Mouse (Mus musculus) liver, embryonic 14 days (tissue): ENCODE results near the gene Map2k2. TPM values are rescaled to one million over a fixed set of nuclear protein-coding genes. Genes with fewer than 3 reads are reported as not detected.

Source experiments
- polyA plus RNA-seq: library from polyadenylated mRNA; depleted of rRNA; stranded (reverse); fragments of >200 nt; gene quantifications from 2 replicates; pipeline ENCODE4 v1.2.3, GENCODE M21; 2012; rRNA removed

Map2k2 gene
- polyA plus RNA-seq, result 48.6 and 59.6 TPM in 2 replicates

DNA sequence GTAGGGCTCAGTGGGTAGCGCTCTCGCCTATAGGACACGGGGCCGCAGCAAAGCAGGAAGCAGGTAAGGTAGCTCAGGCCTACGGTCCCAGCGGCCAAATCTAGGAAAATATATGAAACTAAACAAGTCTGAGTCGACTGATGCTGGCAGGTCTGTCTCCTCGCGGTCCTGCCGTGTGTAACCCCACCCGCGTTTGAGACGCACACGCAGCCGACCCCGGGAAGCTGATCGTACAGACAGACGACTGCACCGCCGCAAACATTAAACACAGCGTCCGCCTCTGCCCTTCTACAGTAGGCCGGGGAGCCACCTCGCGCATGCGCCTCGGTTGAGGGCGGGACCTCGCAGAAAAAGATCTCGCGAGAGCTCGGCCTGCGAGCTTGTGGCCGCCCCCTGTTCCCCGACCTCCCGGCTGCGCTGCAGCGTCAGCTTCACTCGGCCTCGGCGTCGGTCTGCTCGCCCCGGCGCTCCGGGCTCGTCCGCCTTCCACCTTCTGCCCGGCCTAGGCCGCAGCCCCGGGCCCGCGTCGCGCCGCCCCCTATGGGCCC, at the start of gene Map2k2:
Gene Map2k2 (plus strand): TSS at position 351 of the 548 bp plus-strand sequence.

DNA sequence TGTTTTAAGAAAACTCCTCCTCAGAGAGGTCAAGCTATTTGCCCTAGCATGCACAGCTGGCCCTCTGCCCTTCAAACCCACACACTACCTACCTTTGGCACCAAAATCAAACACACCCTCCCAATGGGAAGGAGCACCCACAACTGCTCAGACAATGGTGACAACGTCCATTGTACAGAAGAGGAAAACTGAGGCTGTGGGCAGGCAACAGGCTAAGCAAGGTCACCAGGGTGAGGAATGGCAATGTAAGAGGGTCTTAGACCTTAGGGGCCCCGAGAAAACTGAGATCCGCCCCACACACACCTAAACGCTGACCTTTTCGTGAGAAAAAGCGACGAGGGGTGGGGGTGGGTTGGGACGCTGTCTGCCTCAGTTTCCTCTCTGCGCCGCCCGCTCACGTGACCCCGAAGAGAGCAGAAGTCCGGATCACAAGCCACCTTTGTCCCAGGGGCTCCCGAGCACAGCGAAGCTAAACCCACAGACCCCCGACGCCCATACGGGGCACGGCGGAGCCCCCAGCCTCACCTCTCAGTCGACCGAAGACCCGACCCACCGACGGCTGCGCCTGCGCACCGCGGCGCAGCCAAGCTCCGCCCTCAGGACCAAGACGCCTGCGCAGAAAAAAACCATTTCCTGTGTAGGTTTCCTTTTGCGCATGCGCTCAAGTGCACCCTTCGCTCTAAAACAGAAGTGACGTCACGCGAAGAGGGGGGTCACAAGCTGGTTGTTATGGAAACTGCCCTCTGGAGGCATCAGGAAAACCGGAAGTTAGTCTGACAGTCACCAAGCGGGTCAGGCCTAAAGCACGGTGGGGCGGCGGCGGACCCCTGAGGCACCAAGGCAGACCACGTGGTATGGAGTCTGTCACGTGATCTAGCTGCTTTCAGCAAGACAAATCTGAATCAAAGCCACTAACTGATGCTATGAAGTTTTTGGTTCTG, 45.8 kb upstream of the Map2k2 start, which contains the start of gene Sgta:
Gene Sgta (minus strand): TSS at position 579 of the 941 bp plus-strand sequence.

DNA sequence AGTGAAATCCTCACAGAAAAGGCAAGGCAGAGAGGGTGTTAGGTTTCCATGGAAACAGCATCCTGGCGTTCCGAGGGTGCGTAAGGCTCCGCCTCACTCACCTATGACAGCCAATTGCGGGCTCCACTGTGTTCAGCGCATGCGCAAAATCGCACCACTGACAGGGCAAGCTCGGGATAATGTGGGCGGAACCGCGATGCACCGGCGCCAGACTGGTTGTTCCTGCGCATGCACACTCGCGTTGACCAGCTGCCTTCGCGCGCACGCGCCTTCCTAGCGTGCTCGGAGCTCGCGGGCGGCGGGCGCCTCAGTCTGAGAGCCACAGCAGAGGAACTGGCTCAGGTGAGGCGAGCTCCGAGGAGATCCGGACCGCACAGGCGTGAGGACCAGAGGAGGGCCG, 35.9 kb upstream of the Map2k2 start, which contains the start of gene Thop1:
Gene Thop1 (plus strand): TSS at position 200 of the 400 bp plus-strand sequence.

DNA sequence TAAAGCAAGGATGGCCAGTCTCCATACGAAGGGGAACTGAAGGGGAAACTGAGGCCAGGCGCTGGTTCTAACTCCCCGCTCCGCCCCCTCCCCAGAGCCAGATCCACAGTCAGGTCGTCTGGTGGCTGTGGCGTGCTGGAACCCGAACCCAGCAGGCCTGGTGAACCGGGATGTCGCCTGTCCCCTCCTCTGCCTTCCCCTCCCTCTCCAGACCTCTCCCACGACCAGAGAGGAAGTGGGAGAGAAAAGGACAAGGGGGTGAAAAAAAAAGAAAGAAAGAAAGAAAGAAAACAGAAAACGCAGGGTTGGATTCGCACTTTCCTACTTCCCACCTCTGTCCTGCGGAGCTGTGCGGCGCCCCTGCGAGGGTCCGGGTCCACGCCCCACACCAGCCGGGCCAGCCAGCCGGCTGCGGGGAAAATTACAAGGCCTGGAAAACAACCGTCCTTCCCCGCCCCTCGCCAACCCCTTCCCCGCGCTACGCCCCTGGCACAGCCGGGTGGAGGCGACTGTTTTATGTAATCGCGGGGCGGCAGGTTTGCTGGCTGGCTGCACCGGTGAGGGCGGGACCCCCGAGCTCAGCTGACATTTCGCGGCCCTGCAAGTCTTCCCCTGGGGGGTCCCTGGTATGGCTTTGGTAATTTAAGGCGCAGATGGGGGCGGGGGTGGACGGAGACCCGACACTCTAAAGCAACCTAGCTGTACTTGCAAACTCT, 29.4 kb downstream of the Map2k2 start, which contains the start of gene Zbtb7a:
Gene Zbtb7a (plus strand): TSS at position 255 of the 716 bp plus-strand sequence.

DNA sequence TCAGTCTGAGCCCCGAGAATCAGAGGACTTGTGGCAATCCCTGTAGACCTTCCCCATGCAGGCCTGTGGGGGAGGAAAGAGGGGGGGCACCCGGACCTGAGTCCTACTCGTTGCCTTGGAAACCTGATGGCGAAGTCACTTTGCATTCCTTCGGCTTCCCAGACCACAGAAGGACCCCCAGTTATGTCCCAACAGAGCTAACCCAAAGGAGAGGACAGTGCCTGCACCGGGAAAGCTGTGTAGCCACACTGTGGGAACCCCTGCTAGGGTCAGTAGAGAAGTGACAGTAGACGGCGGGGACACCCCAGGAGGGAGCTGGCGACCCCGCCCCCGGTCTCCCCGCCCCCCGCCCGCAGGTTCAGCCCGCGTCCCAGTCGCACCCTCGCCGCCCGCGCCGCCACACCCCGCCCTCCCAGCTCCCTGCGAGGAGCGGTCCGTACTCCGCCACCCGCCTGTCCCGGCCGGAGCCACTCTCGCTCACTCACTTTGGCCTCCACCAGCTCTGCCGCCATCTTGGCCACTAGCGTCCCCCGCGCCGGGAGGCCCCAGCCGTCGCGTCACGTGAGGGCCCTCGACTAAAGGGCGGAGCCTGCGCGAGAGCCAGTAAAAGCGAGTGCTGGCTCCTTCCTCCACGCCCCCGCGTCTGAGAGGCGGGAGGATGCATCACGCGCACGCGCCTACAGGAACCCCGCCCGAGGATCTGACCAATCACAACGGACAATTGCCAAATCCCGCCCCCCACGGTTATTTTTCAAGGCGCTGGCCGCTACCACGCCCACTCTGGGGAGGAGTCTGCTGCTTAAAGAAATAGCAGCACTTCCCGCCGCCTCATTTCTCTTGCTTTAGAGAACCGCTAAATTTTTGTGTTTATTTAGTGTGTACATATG, 61.7 kb downstream of the Map2k2 start, which contains the start of gene Pias4:
Gene Pias4 (minus strand): TSS at position 724 of the 887 bp plus-strand sequence.

DNA sequence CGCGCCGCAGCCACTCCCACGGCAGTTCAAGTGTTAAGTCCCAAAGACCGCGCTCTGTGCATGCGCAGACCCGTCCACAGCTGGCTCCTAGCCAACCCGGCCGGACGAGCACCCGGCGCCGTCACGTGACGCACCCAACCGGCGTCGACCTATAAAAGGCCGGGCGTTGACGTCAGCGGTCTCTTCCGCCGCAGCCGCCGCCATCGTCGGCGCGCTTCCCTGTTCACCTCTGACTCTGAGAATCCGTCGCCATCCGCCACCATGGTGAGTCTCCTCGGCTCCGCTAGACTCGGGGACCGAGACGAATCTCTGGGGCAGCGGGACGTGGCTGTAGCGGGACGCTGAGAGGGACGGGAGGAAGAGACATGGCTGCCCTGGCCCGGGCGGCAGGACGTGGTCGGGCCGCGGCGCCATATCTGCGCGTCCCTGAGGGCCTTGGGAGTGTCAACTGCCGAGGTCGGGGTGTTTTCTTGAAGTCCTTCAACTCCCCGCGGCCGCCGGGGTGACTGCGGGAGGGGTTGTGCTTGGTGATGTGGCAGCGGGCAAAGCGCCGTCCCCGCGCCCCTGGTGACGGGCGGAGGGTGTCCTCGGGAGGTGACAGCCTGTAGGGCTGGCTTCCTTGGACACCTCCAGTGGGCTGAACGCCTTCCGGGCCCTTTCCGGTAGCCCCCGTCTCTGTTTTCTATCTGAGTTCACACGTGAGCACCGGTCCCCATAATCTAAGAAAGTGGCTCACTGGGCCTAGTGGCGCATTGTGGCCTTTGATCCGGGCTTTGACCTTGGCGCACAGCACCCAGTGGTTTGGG, 71.0 kb downstream of the Map2k2 start, which contains the start of gene Eef2:
Gene Eef2 (plus strand): TSS at position 166 of the 806 bp plus-strand sequence.

DNA sequence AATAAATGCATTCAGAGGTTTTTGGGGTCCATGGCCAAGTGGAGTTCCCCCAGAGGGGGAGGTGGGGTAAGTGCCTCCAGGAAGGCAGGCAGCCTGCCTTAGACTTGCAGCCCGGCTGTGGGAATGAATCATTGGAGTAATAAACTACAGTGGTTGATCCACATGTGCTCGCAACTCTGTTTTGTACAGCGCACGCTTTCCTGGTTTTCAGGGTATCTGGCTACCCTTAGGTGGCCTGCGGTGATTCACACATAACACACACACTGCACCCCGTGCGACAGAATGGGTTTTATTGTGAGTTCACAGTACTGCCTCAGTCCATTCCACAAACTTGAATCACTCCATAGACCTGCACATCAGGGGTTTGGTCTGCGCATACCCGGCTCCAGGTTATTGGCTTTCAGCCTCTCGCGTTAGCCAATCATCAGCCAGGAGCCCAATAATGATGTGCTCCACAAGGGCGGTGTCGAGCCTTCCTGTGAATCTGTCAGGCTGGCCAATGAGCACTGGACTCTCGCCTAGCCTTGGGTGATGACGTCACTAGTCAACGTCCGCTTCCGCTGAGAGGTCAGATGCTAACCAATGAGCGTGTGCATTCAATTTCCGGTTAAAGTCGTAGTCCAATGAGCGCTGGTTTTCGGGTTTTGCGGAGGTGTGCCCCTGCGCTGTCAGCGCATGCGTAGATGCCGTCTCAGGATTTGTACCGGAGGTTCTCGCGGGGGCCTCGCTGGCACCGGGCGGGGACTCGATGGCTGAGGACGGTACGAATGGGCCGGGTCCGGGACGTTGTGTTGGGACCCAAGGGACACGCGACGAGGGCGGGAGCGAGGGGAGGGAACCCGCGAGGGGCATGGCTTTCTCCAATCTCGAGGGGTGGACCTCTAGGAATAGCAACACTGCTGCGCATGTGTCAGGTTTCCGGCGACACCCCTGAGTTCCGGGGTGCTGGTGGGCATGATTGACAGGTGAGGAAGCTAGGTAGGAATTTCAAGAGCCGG, 76.9 kb downstream of the Map2k2 start, which contains the start of gene Dapk3:
Gene Dapk3 (plus strand): TSS at position 670 of the 998 bp plus-strand sequence.

Other genes starting within 250 kb of the Map2k2 start
- gene Tmprss9, start 234.1 kb upstream of the Map2k2 start, polyA plus RNA-seq, result 0.02 and 0.05 TPM in 2 replicates
- 99.7 and 111 TPM in 2 replicates for gene Timm13, start 204.9 kb upstream of the Map2k2 start, polyA plus RNA-seq
- gene Lmnb2, start 187.7 kb upstream of the Map2k2 start, polyA plus RNA-seq, result 11.5 and 11.8 TPM in 2 replicates
- gene Gadd45b, start 175.8 kb upstream of the Map2k2 start, polyA plus RNA-seq, result 2.1 and 2.2 TPM in 2 replicates
- 0.25 and 0.29 TPM in 2 replicates for gene Gng7, start 91.0 kb upstream of the Map2k2 start, polyA plus RNA-seq
- 0.01 TPM in 1 of 2 replicates, not detected in the other for gene Diras1, start 80.3 kb upstream of the Map2k2 start, polyA plus RNA-seq
- gene Slc39a3, start 68.5 kb upstream of the Map2k2 start, polyA plus RNA-seq, result 3.4 and 3.8 TPM in 2 replicates
- gene Sgta, start 45.7 kb upstream of the Map2k2 start, polyA plus RNA-seq, result 33.9 and 37.4 TPM in 2 replicates
- 20.2 and 21.2 TPM in 2 replicates for gene Thop1, start 35.9 kb upstream of the Map2k2 start, polyA plus RNA-seq
- 10.0 and 12.8 TPM in 2 replicates for gene Creb3l3, start 7.0 kb upstream of the Map2k2 start, polyA plus RNA-seq
- 13.8 and 16.4 TPM in 2 replicates for gene Zbtb7a, start 29.3 kb downstream of the Map2k2 start, polyA plus RNA-seq
- gene Pias4, start 62.0 kb downstream of the Map2k2 start, polyA plus RNA-seq, result 9.9 and 11.4 TPM in 2 replicates
- 555 and 587 TPM in 2 replicates for gene Eef2, start 70.7 kb downstream of the Map2k2 start, polyA plus RNA-seq
- gene Dapk3, start 77.1 kb downstream of the Map2k2 start, polyA plus RNA-seq, result 15.3 and 17.6 TPM in 2 replicates
- gene 4930442H23Rik, start 77.9 kb downstream of the Map2k2 start, polyA plus RNA-seq, result not detected in 2 replicates
- not detected in 2 replicates for gene Nmrk2, start 96.1 kb downstream of the Map2k2 start, polyA plus RNA-seq
- gene Atcay, start 124.9 kb downstream of the Map2k2 start, polyA plus RNA-seq, result under 0.01 and 0.02 TPM in 2 replicates
- 0.55 and 0.80 TPM in 2 replicates for gene Zfr2, start 127.2 kb downstream of the Map2k2 start, polyA plus RNA-seq
- gene Matk, start 147.0 kb downstream of the Map2k2 start, polyA plus RNA-seq, result 0.77 and 0.83 TPM in 2 replicates
- 48.0 and 56.2 TPM in 2 replicates for gene Mrpl54, start 161.0 kb downstream of the Map2k2 start, polyA plus RNA-seq
- 13.7 and 14.8 TPM in 2 replicates for gene Apba3, start 161.0 kb downstream of the Map2k2 start, polyA plus RNA-seq
- 0.21 and 0.25 TPM in 2 replicates for gene Tjp3, start 185.7 kb downstream of the Map2k2 start, polyA plus RNA-seq
- gene Pip5k1c, start 187.0 kb downstream of the Map2k2 start, polyA plus RNA-seq, result 9.9 and 12.5 TPM in 2 replicates
- 23.1 and 24.3 TPM in 2 replicates for gene Cactin, start 215.2 kb downstream of the Map2k2 start, polyA plus RNA-seq
- gene Tbxa2r, start 222.8 kb downstream of the Map2k2 start, polyA plus RNA-seq, result 2.3 and 2.5 TPM in 2 replicates
- gene Gipc3, start 237.4 kb downstream of the Map2k2 start, polyA plus RNA-seq, result 0.01 TPM in 2 replicates
- gene Hmg20b, start 244.6 kb downstream of the Map2k2 start, polyA plus RNA-seq, result 23.8 and 26.9 TPM in 2 replicates